Mouse (Mus musculus): ENCODE measurements at regions not wholly inside any gene's neighbourhood (a gene's known extent, or its start where the extent isn't known, plus 50 kb on each side); places are given as distances from the start of the nearest gene placed in this dataset.
"Not testable (repeated sequence)": the region's sequence is repeated elsewhere in the genome, so short reads cannot be mapped to it uniquely, and the experiment has no call there.

- DNase-seq (ENCODE audit: low read depth in 2 of 2, low spot score in 2 of 2): peak in 1 of 2 experiments; percentile 6
These were observed 55.3 kb downstream of the Spin2c start for GRCm38 (mm10) chrX:153887285-153887684.

GRCm38 (mm10) chrX:153927996-153928395, 84.4 kb downstream of the Samt1 start:
- no peak for DNase-seq (ENCODE audit: low read depth in 2 of 2, low spot score in 2 of 2)

- DNase-seq (ENCODE audit: low read depth in 2 of 2, low spot score in 2 of 2): peak; percentile 2 to 27
These were observed 79.9 kb downstream of the Samt1 start for GRCm38 (mm10) chrX:153932586-153932985.

- no peak for DNase-seq (ENCODE audit: low read depth in 2 of 2, low spot score in 2 of 2)
These were observed 76.3 kb downstream of the Samt1 start for GRCm38 (mm10) chrX:153936111-153936510.

- DNase-seq (ENCODE audit: low read depth in 2 of 2, low spot score in 2 of 2): no peak
These were observed 75.1 kb downstream of the Samt1 start for GRCm38 (mm10) chrX:153937346-153937745.

GRCm38 (mm10) chrX:153940089-153940488, 72.4 kb downstream of the Samt1 start:
- DNase-seq (ENCODE audit: low read depth in 2 of 2, low spot score in 2 of 2): no peak

- not testable (repeated sequence) for DNase-seq (ENCODE audit: low read depth in 2 of 2, low spot score in 2 of 2)
These were observed 71.3 kb downstream of the Samt1 start for GRCm38 (mm10) chrX:153941130-153941529.

All from CD8-positive naive resting alpha-beta T cell, adult 2 months (primary cell).